Mouse (Mus musculus): ENCODE measurements around the gene Zfp800.

DNA sequence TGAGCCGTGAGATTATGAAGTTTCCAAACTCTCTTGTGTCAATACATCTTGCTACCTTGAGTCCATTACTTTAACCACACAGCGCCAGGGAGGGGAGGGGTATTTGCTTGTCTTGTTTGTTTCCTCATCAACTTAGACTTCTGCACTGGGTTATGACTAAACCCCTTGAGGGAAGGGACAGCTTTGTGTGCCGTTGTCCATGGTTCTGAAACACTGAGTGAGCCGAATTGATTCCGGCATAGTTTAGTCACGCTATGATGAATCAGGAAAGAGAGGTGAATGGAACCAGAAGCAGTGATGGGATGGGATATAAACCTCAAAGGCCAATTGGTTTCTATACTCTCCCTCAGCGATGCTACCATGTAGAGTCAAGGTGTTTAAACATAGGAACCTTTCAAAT lies 52.6 kb downstream of the Zfp800 start:
- TF ChIP-seq EP300 (IDR thresholded peaks at IDR 0.05) (no peak), CTCF (IDR thresholded peaks at IDR 0.05) (no peak)

Measured in lung, postnatal 0 days (tissue).